Mouse (Mus musculus) neural tube, embryonic 14.5 days (tissue): ENCODE data around the gene Mgat1. TPM values are rescaled to one million over a fixed set of nuclear protein-coding genes. Genes with fewer than 3 reads are reported as not detected.

Experiments
- ATAC-seq: fragments of 200-750 bp; cut with Nextera tagmentation; 2 replicates; pipeline ENCODE4 v1.8.0; 2017; ENCODE audit warnings: low read depth, mild to moderate bottlenecking, moderate TSS enrichment, moderate library complexity
- H3K27ac ChIP-seq: fragments of 300-500 bp; sonication (generic); 2 replicates; pipeline ENCODE4 v1.5.1; 2014; ENCODE audit warnings: low read depth, mild to moderate bottlenecking, control low read depth, low read length, moderate library complexity, mixed read lengths
- H3K27me3 ChIP-seq: fragments of 300-500 bp; sonication (generic); 2 replicates; pipeline ENCODE4 v1.6.1; 2014; ENCODE audit warnings: low read length; ENCODE audit not compliant: control insufficient read depth, insufficient read depth
- H3K36me3 ChIP-seq: fragments of 300-500 bp; sonication (generic); 2 replicates; pipeline ENCODE4 v1.6.1; 2014; ENCODE audit warnings: low read length, mixed read lengths; ENCODE audit not compliant: control insufficient read depth, insufficient read depth
- H3K4me1 ChIP-seq: fragments of 300-500 bp; sonication (generic); 2 replicates; pipeline ENCODE4 v1.6.1; 2014; ENCODE audit warnings: low read length; ENCODE audit not compliant: control insufficient read depth, insufficient read depth
- H3K4me2 ChIP-seq: fragments of 300-500 bp; sonication (generic); 2 replicates; pipeline ENCODE4 v1.6.1; 2014; ENCODE audit warnings: mild to moderate bottlenecking, low read depth, low read length, control low read depth
- H3K4me3 ChIP-seq: fragments of 300-500 bp; sonication (generic); 2 replicates; pipeline ENCODE4 v1.5.1; 2014; ENCODE audit warnings: low read depth, low read length, control low read depth, mixed read lengths
- H3K9ac ChIP-seq: fragments of 300-500 bp; sonication (generic); replicated peaks from 2 replicates; pipeline ENCODE4 v1.6.1; 2014; ENCODE audit warnings: low read depth, mild to moderate bottlenecking, control low read depth, low read length, mixed read lengths
- H3K9me3 ChIP-seq: fragments of 300-500 bp; sonication (generic); 2 replicates; pipeline ENCODE4 v1.6.1; 2016; ENCODE audit warnings: low read length; ENCODE audit not compliant: control insufficient read depth
- WGBS: fragments of 180-500 bp; shearing (Covaris S2); extraction: QIAGEN DNeasy Blood & Tissue Kit; methylation state at CpG from one replicate; pipeline ENCODE4 v1.1.7; 2014; 5-methylcytosine and 5-hydroxymethylcytosine counted together
- polyA plus RNA-seq: library from polyadenylated mRNA; unstranded; fragments of >200 nt; fragmentation: Nextera tagmentation; extraction: Ambion mirVana; gene quantifications from 2 replicates; pipeline ENCODE4 v1.2.1, GENCODE M21; 2014

The Mgat1 gene
- polyA plus RNA-seq, 1 experiment from 2014 or later = 22.6 TPM

DNA sequence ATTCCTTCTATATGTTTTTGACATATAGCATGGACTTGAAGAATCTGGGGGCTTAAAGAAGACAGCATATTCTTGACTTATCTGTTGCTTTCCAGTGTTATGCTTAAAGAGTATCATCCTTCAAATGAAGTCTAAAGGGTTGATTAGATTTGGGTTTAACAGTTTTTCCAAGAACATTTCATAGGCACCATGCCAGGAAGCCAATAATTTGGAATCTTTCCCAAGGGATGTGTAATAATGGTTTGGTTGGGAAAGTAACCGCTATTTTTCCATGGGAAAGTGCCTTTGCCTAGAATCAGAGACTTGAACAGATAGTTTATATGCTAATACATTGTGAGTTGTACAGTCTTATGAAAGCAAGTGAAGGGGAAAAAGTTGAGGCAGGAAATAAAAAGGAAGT is 7.1 kb upstream of the Mgat1 start:
- no peaks in the 10 kb centered on the region for H3K9me3 ChIP-seq
- 79% methylated on average over 1 of the region's 1 CpGs for WGBS

DNA sequence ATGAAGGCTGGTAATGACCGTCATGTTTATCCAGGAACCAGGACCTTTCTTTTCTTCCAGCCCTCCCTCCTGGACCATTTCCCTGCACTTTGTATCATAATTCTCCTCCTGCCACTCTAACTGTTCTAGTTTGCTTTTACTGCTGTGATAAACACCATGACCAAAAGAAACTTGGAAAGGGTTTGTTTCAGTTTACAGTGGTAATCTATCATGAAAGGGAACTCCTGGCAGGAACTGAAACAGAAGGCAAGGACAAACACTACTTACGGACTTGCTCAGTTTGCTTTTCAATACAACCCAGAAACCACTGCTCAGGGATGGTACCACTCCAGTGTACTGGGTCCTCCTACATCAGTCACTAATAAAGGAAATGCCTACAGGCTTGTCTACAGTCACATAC is 6.5 kb upstream of the Mgat1 start:
- 75% methylated on average over 2 of the region's 2 CpGs for WGBS
- no peaks in the 10 kb centered on the region for H3K9me3 ChIP-seq
- H3K4me1 ChIP-seq = no peaks in the 10 kb centered on the region
- no peaks in the 10 kb centered on the region for H3K27me3 ChIP-seq
- no peak overlapping the region for H3K27ac ChIP-seq
- no peak overlapping the region for H3K9ac ChIP-seq
- H3K4me2 ChIP-seq = no peak overlapping the region
- no peak for ATAC-seq
- no peaks in the 10 kb centered on the region for H3K36me3 ChIP-seq
- no peak overlapping the region for H3K4me3 ChIP-seq

More for the DNA sequence above, 7.1 kb upstream of the Mgat1 start:
- Histone ChIP-seq H3K4me2 (no peak overlapping the region), H3K4me3 (no peak overlapping the region), H3K4me1 (no peaks in the 10 kb centered on the region), H3K9ac (no peak overlapping the region), H3K27ac (no peak overlapping the region), H3K36me3 (no peaks in the 10 kb centered on the region), H3K27me3 (no peaks in the 10 kb centered on the region)
- ATAC-seq = no peak

DNA sequence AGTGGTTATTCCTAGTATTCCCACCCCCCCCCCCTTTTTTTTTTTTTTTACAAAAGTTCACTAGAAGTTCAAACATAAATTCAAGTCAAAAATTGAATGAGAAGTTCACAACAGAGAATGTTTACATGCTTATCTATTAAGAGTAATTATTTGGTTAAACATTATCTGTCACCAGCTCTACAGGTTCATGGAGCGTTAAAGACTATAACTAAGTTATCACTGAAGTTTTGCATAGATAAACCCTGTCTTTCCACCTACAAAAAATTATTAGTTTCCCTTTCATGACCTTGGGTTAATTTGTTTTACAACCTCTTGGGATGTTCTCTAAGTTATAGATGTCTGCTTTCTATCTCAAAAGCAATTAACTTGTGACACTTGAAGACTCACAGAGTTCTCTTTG is 3.7 kb upstream of the Mgat1 start:
- H3K36me3 ChIP-seq = no peaks in the 10 kb centered on the region
- no peaks in the 10 kb centered on the region for H3K27me3 ChIP-seq
- 97% methylated on average over 1 of the region's 1 CpGs for WGBS
- no peaks in the 10 kb centered on the region for H3K9me3 ChIP-seq
- no peak overlapping the region for H3K27ac ChIP-seq
- H3K4me1 ChIP-seq = peaks cover 3% of the 10 kb centered on the region; the same call in 1 of the 2 replicates
- H3K4me2 ChIP-seq = no peak overlapping the region
- no peak overlapping the region for H3K4me3 ChIP-seq
- no peak overlapping the region for H3K9ac ChIP-seq
- no peak for ATAC-seq

DNA sequence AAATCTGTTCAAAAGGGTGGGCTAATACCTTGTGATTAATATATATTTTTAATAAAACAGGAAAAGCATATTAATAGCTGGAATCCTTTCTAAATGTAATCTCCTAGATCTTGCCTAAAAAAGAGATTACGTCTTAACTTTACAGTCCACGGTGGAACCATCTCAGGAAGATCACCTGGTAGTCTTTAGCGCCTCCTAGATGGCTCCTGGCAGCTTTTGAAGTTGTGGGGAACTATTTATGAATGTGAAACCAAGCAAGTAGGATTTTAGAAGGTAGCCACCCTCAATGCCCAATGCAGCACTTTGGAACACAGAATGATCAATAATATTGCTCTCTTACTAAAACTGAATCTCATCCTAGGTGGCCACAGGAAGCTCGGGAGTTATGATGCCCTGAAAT is 3.1 kb upstream of the Mgat1 start:
- Histone ChIP-seq H3K27me3 (no peaks in the 10 kb centered on the region), H3K4me3 (no peak overlapping the region), H3K27ac (no peak overlapping the region), H3K4me1 (peaks cover 3% of the 10 kb centered on the region; the same call in 1 of the 2 replicates), H3K4me2 (no peak overlapping the region), H3K9me3 (no peaks in the 10 kb centered on the region), H3K36me3 (no peaks in the 10 kb centered on the region), H3K9ac (no peak overlapping the region)
- ATAC-seq = no peak
- WGBS = 86% methylated on average over 4 of the region's 4 CpGs

DNA sequence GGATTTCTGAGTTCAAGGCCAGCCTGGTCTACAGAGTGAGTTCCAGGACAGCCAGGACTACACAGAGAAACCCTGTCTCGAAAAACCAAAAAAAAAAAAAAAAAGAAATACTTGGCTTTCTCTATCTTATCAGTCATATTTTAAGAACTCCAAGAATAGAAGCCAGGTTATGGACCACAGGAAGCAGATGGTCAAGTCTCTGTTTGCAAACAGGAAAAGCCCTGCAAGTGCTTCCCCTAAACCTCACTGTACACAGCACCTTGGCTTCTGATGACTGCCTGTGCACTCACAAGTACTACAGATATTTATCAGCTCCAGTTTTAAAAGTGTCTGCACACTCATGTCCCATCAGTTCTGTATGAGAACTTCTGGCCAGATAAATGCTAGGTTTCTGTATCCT is 2.5 kb upstream of the Mgat1 start:
- Histone ChIP-seq H3K27ac (no peak overlapping the region), H3K4me3 (no peak overlapping the region), H3K36me3 (no peaks in the 10 kb centered on the region), H3K4me1 (peaks cover 3% of the 10 kb centered on the region; the same call in 1 of the 2 replicates), H3K27me3 (no peaks in the 10 kb centered on the region), H3K4me2 (no peak overlapping the region), H3K9ac (no peak overlapping the region), H3K9me3 (no peaks in the 10 kb centered on the region)
- WGBS = 60% methylated on average over 1 of the region's 1 CpGs
- no peak for ATAC-seq

DNA sequence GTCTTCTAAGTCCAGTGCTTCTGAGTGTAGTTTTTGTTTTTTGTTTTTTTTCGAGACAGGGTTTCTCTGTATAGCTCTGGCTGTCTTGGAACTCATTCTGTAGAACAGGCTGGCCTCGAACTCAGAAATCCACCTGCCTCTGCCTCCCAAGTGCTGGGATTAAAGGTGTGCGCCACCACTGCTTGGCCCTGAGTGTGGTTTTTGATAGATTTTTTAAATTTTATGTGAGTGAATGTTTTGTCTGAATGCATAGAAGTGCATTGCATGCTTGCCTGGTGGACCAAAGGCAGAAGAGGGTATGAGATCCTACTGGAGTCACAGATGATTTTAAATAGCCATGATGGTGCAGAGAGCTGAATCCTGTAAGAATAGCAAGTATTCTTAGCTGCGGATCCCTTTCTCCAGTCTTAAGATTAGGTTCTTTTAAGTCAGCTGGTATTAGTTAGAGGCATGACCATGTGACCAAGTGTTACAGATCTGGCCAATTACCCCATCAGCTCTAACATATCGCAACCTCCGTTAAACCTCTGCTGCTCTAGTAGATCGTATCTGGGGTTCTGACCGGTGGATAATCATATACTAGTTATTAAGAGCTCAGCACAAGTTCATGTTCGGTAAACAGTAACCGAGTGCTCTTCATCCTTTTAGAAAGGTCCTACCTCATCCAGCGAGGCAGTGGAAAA is 906 bp upstream of the Mgat1 start:
- Histone ChIP-seq H3K27ac (peak overlapping the region; percentile 92), H3K27me3 (no peaks in the 10 kb centered on the region), H3K4me1 (peaks cover 3% of the 10 kb centered on the region; the same call in 1 of the 2 replicates), H3K9me3 (no peaks in the 10 kb centered on the region), H3K4me3 (peak overlapping the region; percentile 62), H3K36me3 (no peaks in the 10 kb centered on the region), H3K9ac (peak overlapping the region; percentile 68), H3K4me2 (peak overlapping the region; percentile 79)
- WGBS = 24% methylated on average over 11 of the region's 11 CpGs
- peak; percentile 1; the same call in 1 of the 2 replicates for ATAC-seq

DNA sequence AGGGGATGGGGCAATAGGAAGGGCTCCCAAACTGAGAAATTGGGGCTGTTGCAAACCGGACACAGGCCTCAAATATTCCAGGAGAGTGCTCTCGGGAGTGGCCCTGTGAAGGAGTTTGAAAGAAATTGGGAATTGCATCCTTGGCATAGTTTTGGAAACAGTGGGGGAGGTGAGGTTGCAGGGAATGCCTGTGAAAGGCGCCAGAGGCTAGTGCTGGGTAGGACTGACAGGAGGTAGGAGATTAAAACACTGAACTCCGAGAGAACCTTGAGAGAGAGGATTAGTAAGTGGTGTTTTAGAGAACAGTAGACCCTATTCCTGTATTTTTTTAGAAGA is 572 bp downstream of the Mgat1 start:
- H3K9ac ChIP-seq = peak overlapping the region; percentile 68
- H3K36me3 ChIP-seq = no peaks in the 10 kb centered on the region
- H3K4me3 ChIP-seq = peak overlapping the region; percentile 62
- H3K9me3 ChIP-seq = no peaks in the 10 kb centered on the region
- WGBS = 3% methylated on average over 4 of the region's 4 CpGs
- H3K27me3 ChIP-seq = no peaks in the 10 kb centered on the region
- H3K27ac ChIP-seq = peak overlapping the region; percentile 92; the same call in 1 of the 2 replicates
- ATAC-seq = no peak; the same call in 1 of the 2 replicates
- H3K4me1 ChIP-seq = peaks cover 3% of the 10 kb centered on the region; the same call in 1 of the 2 replicates
- peak overlapping the region; percentile 79 for H3K4me2 ChIP-seq

DNA sequence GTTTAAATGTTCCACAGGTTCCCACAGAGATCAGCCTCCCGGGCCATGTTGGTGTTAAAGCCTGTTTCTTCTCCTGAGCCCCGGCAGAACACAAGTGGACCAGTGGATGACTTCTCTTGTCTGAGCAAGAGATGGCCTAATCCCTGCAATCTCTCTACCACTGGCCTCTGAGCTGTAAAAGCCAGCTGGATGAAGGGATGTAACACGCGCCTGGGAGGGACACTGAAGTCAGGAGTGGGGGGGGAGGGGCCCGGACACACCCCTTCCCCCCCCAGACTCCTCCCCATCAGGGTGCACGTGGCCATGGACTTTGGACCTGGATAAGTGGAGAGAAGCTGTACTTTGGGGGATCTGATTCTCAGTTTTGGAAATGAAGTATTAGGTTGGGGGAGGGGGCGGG is 1.2 kb downstream of the Mgat1 start:
- H3K9me3 ChIP-seq = no peaks in the 10 kb centered on the region
- H3K27ac ChIP-seq = no peak overlapping the region
- peak overlapping the region; percentile 3; the same call in 1 of the 2 replicates for H3K4me2 ChIP-seq
- H3K27me3 ChIP-seq = no peaks in the 10 kb centered on the region
- 23% methylated on average over 7 of the region's 7 CpGs for WGBS
- peaks cover 5% of the 10 kb centered on the region; the same call in 1 of the 2 replicates for H3K4me1 ChIP-seq
- no peak overlapping the region for H3K4me3 ChIP-seq
- ATAC-seq = no peak
- H3K36me3 ChIP-seq = no peaks in the 10 kb centered on the region
- no peak overlapping the region for H3K9ac ChIP-seq

DNA sequence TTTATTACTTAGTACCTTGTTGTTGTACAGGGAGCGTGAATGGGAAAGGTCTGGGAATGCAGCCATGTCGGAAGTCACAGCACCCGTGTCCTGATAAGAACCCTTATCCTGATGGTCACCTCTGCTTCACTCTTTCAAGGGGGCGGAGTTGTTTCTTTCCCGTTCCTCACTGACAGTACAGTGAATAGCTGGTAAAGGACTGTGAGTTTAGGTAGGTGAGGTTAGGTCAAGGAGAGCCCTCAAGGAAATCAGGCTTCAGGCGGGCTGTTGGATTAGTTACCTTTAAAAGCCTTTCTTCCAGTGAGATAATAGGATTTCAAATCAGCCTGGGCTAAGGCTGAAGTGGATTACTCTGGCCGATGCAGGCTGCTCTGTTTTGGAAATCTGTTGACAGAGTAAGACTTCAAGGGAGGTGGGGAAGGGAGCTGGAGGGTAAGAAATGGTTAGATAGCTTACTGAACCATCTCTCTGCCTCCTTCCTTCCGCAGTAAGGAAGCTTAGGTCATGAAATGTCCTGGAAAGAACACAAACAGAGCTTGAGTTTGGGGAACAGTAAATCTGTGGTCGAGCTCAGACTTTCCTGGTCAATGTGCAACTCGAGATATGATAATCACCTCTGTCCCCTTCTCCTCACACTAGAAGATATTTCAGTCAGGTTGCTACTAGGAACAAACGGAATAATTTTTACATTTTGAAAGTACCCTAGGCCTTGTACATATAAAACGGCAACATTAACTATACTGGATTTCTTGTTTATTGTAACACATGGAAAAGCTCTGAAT is 1.8 kb downstream of the Mgat1 start:
- Histone ChIP-seq H3K36me3 (no peaks in the 10 kb centered on the region), H3K4me2 (peak overlapping the region; percentile 3; the same call in 1 of the 2 replicates), H3K4me1 (peaks cover 10% of the 10 kb centered on the region; the same call in 1 of the 2 replicates), H3K9ac (no peak overlapping the region), H3K4me3 (no peak overlapping the region), H3K27me3 (no peaks in the 10 kb centered on the region), H3K27ac (no peak overlapping the region), H3K9me3 (no peaks in the 10 kb centered on the region)
- WGBS = 45% methylated on average over 12 of the region's 12 CpGs
- no peak for ATAC-seq
